ENCODE assay signal across 7 mouse cellular contexts in genomic region chr8:111909621-111910450, GRCm38 (mm10). TPM values are rescaled to one million over a fixed set of nuclear protein-coding genes. Genes with fewer than 3 reads are reported as not detected.
A peak's percentile ranks its signal among the peaks of the same experiment; 100 is the strongest.
DNase-seq lines count a peak whose midpoint lies in the region; ATAC-seq lines count a peak whose summit lies in the region.

Chst5 (minus strand) TSS chr8:111910447.

- H3K9ac ChIP-seq in intestine, embryonic 14.5 days (ENCODE audit: low read length) = peak within 1 kb of the TSS; percentile 40
- H3K9ac ChIP-seq in neural tube, embryonic 14.5 days (replicated peaks; ENCODE audit: low read depth, low read length) = peak within 1 kb of the TSS; percentile 68

- no peak within 1 kb of the TSS for H3K27ac ChIP-seq in intestine, embryonic 14.5 days (ENCODE audit: low read depth)
- H3K27ac ChIP-seq in neural tube, embryonic 14.5 days (ENCODE audit: low read depth, low read length) = peak within 1 kb of the TSS; percentile 28; the same call in 1 of the 2 replicates

- H3K4me2 ChIP-seq in intestine, embryonic 14.5 days (ENCODE audit: low read length) = peak within 1 kb of the TSS; percentile 78
- peak within 1 kb of the TSS; percentile 80 for H3K4me2 ChIP-seq in neural tube, embryonic 14.5 days (ENCODE audit: low read depth, low read length)

- ATAC-seq in megakaryocyte, adult 5-6 weeks (ENCODE audit: poor library complexity, severe bottlenecking) = no peak
- peak; percentile 33; the same call in 1 of the 2 replicates for ATAC-seq in intestine, embryonic 14.5 days (replicated peaks; ENCODE audit: low FRiP score, low TSS enrichment, low read depth)
- peak; percentile 64 for ATAC-seq in neural tube, embryonic 14.5 days (ENCODE audit: low read depth)

- peak; percentile 62 for DNase-seq in embryo, embryonic 9.5 days (ENCODE audit: extremely low spot score)
- DNase-seq in intestine, embryonic 14.5 days (ENCODE audit: low spot score) = peak; percentile 71
- no peak for DNase-seq in layer of hippocampus, adult 8-10 months (ENCODE audit: low spot score in 2 of 2)
- DNase-seq in right cerebral cortex, adult 18-20 months = no peak

- H3K4me1 ChIP-seq in megakaryocyte, embryonic 14.5 days = peaks cover 23% of the 10 kb centered on the region
- H3K4me1 ChIP-seq in intestine, embryonic 14.5 days (replicated peaks; ENCODE audit: control insufficient read depth, insufficient read depth, low read length) = 0 out of 2 replicates have a peak, but pooled peaks cover 4% of the 10 kb centered on the region
- 0 out of 2 replicates have a peak, but pooled peaks cover 2% of the 10 kb centered on the region for H3K4me1 ChIP-seq in neural tube, embryonic 14.5 days (ENCODE audit: control insufficient read depth, insufficient read depth, low read length)

- H3K9me3 ChIP-seq in megakaryocyte, embryonic 14.5 days = no peaks in the 10 kb centered on the region
- H3K9me3 ChIP-seq in intestine, embryonic 14.5 days (ENCODE audit: control insufficient read depth, low read length) = no peaks in the 10 kb centered on the region
- no peaks in the 10 kb centered on the region for H3K9me3 ChIP-seq in neural tube, embryonic 14.5 days (ENCODE audit: control insufficient read depth, low read length)

- H3K36me3 ChIP-seq in megakaryocyte, embryonic 14.5 days (replicated peaks; ENCODE audit: low read length) = no peaks in the 10 kb centered on the region
- H3K36me3 ChIP-seq in intestine, embryonic 14.5 days (ENCODE audit: control insufficient read depth, insufficient read depth, low read length) = no peaks in the 10 kb centered on the region
- H3K36me3 ChIP-seq in neural tube, embryonic 14.5 days (ENCODE audit: control insufficient read depth, insufficient read depth, low read length) = no peaks in the 10 kb centered on the region; the same call in 1 of the 2 replicates

- peak within 1 kb of the TSS; percentile 65 for H3K4me3 ChIP-seq in megakaryocyte, embryonic 14.5 days (replicated peaks)
- peak within 1 kb of the TSS; percentile 37 for H3K4me3 ChIP-seq in intestine, embryonic 14.5 days (ENCODE audit: low read depth, low read length)
- H3K4me3 ChIP-seq in neural tube, embryonic 14.5 days (ENCODE audit: low read depth, low read length) = peak within 1 kb of the TSS; percentile 40

- 4% methylated on average over 46 of the region's 47 CpGs for WGBS in intestine, embryonic 14.5 days
- 4% methylated on average over 47 of the region's 47 CpGs for WGBS in neural tube, embryonic 14.5 days

- H3K27me3 ChIP-seq in megakaryocyte, embryonic 14.5 days (replicated peaks) = peaks cover 65% of the 10 kb centered on the region
- peaks cover 20% of the 10 kb centered on the region for H3K27me3 ChIP-seq in intestine, embryonic 14.5 days (replicated peaks; ENCODE audit: control insufficient read depth, insufficient read depth, low read length)
- no peaks in the 10 kb centered on the region for H3K27me3 ChIP-seq in neural tube, embryonic 14.5 days (ENCODE audit: control insufficient read depth, insufficient read depth, low read length)

RNA-seq across cellular contexts. Expression of gene Chst5, which starts in this region (rescaled TPM):
- not detected in 2 replicates for polyA plus RNA-seq in megakaryocyte, embryonic 14.5 days (2012; ENCODE audit: insufficient read depth, low replicate concordance)
- not detected in 2 replicates for total RNA-seq in megakaryocyte, adult 5-6 weeks (2015)
- total RNA-seq in megakaryocyte, adult 5-6 weeks (2017) = not detected in 2 replicates
- polyA plus RNA-seq in intestine, embryonic 14.5 days (2014; fragmentation: Nextera tagmentation; extraction: Ambion mirVana) = 2.1 and 2.6 TPM in 2 replicates
- polyA plus RNA-seq in neural tube, embryonic 14.5 days (2014; fragmentation: Nextera tagmentation; extraction: Ambion mirVana) = 2.7 and 3.2 TPM in 2 replicates
- under 1 TPM; 0.72 to 0.95 (median 0.82) TPM for total RNA-seq in layer of hippocampus, adult 8-10 months (2022)

Comparison
In these comparisons a context has a peak if more than half of its experiments do, and no peak if none do; other contexts are left out.
1. DNase-seq: peak in embryo, embryonic 9.5 days (single experiment) and intestine, embryonic 14.5 days (single experiment); none in layer of hippocampus, adult 8-10 months (0 of 2) and right cerebral cortex, adult 18-20 months (single experiment).
2. Peak in every context shown above with its lines, with median percentiles within 50 percentile points of each other: H3K4me3 ChIP-seq.